Mouse (Mus musculus) liver, postnatal 0 days (tissue): ENCODE results near the gene Insig2.

Experiments used
- CTCF ChIP-seq: sonication (generic); IDR thresholded peaks from 2 replicates; pipeline ENCODE4 v1.5.1; 2016; ENCODE audit warnings: antibody characterized with exemption, low read depth
- EP300 ChIP-seq: IDR thresholded peaks from 2 replicates; pipeline ENCODE4 v1.6.1; 2016; ENCODE audit warnings: antibody characterized with exemption, low read depth, mild to moderate bottlenecking

GRCm38 (mm10) chr1:121343966-121344365 is 11.6 kb upstream of the Insig2 start:
- TF ChIP-seq CTCF (no peak), EP300 (no peak)
